Mouse (Mus musculus): Measurements from ENCODE around the gene Ceacam15.

DNA sequence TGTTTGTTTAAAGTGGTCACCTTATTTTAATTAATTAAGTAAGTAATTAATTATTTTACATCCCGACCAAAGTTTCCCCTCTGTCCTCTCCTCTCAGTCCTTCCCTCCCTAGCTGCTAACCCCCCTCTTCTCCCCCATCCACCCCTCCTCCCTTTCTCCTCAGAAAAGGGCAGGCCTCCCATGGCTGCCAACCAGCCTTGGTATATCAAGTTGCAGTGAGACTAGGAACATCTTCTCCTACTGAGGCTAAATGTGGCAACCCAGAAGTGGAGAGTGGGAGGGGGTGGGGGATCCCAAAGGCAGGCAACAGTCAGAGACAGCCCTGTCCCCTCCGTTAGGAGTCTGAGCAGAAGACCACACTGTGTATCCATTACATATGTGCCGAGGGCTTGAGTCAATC lies 40.4 kb downstream of the Ceacam15 start:
- TF ChIP-seq CTCF (IDR thresholded peaks at IDR 0.05; ENCODE audit: control insufficient read depth, insufficient read depth, insufficient read length) (no peak), MAX (IDR thresholded peaks at IDR 0.05) (no peak), USF1 (IDR thresholded peaks at IDR 0.05; ENCODE audit: low read depth) (no peak), MYOG (IDR thresholded peaks at IDR 0.05; ENCODE audit: control insufficient read depth, extremely low read depth, insufficient read length) (no peak)

All from C2C12 (cell line).